Mouse (Mus musculus) adrenal gland, postnatal 4 days (tissue): ENCODE measurements around the gene Oxt. TPM values are rescaled to one million over a fixed set of nuclear protein-coding genes. Genes with fewer than 3 reads are reported as not detected.

Experiments used
- DNase-seq, 2 experiments: peaks; one replicate each; pipeline ENCODE4 v3.0.0; 2021 to 2022; ENCODE audit warnings: low spot score in 2 of 2, mixed read lengths in 2 of 2
- microRNA-seq: library from miRNA; unstranded; fragments of <30 nt; microRNA quantifications from one replicate; pipeline ENCODE4 v1.2.0, GENCODE M21; 2021
- total RNA-seq, 2 experiments: library from RNA; stranded (reverse); gene quantifications; 2 replicates each; pipeline ENCODE4 v1.2.3; 2021

Oxt gene
- total RNA-seq, 2 experiments from 2014 or later: not detected

DNA sequence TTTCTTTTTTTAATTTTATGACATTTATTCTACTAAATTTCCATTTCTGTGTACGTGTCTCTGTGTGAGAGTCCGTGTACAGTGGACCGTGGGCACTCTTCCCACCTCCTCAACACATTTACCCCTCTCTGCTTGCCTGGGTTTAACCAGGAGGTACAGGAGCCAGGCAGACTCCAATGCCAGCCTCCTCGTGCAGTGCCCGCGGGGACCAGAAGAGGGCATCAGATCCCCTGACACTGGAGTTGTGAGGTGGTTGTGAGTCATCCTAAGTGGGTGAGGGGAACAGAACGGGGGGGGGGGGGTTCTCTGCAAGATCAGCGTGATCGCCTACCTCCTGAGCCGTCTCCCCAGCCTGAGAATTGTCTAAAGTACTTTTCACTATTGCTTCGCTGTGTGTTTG, 2.2 kb downstream of the Oxt start:
- DNase-seq: peak; percentile 39 to 41

GRCm38 (mm10) chr2:130579791-130580190, 3.8 kb downstream of the Oxt start:
- no peak for DNase-seq

GRCm38 (mm10) chr2:130581201-130581600, 5.2 kb downstream of the Oxt start:
- no peak for DNase-seq

DNA sequence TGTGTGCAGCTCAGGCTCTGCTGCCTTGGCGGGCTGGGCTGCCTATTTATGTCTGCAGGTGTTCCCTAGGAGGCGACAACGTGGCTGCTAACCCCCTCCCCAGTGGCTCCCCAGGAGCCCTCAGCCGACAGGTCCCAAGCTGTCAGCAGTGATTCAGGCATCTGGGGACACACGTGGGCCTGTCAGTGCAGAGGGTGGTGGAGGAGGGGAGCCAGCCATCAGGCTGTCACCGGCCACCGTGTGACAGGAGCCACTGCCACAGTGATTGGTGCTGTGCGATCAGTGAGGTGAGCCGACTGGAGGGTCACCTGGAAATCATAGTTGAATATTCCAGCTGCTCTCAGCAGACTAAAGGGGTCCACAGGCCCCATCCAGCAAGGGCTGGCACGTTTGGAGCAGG, 6.6 kb downstream of the Oxt start, which contains the start of gene Avp:
TSS of gene Avp (minus strand) at position 3 of the 400 bp plus-strand sequence.
- no peak for DNase-seq

DNA sequence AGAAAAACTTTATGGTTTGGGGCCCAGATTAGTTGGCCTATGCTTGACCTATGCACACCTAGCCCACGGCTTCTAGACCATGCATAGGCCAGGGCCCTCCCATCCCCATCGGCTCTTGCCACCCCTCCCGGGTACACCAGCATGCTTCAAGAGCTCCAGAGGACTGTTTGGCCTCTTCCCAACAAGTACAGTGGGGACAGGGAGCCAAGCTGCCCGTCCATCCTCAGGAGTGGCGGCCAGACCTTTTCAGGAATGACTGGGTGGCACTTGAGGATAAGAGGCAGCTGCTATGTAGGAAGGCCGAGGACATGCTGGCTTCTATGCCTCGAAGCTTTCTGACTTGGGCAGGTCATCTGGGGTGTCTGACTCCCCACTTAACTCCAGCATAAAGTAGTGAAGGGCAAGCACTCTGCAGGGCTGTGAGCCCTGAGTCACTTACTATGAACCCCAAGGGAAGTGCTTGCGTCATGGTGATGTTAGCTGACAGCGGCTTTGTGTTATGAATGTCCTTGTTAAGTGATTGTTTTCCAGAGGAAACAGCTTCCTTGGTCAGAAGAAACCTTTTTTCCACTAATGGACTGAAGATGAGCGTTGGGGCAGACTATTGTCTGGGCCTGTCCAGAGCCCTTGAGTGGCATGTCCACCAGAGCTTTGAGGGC, 8.1 kb downstream of the Oxt start:
- no peak for DNase-seq

DNA sequence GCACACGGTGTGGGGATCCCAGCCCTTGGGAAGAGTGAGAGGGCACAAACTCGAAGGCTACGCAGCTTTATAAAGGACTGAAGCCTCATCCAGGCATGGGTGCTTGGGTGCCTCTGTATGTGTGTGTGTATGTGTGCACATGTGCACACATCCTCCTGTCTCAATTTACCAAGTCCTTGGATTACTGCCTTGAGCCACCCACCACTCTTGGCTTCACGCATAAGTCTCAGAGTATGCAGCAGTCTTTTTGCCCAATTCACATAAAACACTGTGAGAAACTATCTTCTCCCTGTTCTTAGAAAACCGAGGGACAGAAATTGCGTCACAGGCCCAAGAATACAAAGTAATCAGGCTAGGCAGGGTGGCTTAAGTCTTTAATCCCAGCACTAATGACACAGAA, 10.0 kb downstream of the Oxt start:
- no peak for DNase-seq

- no peak for DNase-seq
Observed at GRCm38 (mm10) chr2:130588373-130588772, 12.4 kb downstream of the Oxt start.

GRCm38 (mm10) chr2:130589157-130589556, 13.2 kb downstream of the Oxt start:
- DNase-seq: no peak

GRCm38 (mm10) chr2:130589761-130590160, 13.8 kb downstream of the Oxt start:
- DNase-seq: no peak

GRCm38 (mm10) chr2:130591016-130591415, 15.0 kb downstream of the Oxt start:
- no peak for DNase-seq

DNA sequence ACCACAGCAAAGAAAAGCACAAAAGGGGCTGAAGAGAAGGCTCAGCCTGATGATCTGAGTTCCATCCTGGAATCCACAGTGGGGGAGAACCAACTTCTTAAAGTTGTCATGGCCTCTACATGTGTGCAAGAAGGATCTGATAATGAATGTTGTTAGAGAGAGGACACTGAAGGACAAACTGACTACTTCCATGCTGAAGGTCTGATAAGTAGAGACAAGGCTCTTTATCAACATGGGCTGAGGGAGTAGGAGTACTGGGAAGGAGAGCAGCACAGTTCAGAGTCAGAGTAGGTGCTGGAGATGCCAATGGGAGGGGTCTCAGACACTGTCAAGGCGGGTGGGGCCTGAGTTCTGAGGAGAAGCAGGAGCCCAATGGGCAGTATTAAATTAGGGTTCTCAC, 19.6 kb downstream of the Oxt start:
- DNase-seq: no peak

DNA sequence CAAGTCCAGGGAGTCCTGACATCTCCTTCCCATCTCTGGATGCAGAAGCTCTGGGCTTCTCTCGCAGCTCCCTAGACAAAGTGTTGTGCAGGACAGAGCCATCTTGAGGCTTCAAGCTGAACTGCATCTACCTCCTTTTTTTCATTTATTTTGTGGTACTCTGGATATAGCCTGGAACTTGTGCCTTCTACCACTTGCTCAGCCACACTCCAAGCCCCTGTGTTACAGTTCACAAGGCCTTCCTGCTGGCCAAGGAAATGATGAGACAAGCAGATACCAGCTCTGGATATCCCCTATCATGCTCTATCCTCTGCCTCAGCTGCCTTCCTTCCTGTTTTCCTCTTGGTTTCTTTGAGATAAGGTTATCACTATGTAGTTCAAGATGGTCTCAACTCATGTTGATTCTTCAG, 21.6 kb downstream of the Oxt start:
- DNase-seq: no peak

DNA sequence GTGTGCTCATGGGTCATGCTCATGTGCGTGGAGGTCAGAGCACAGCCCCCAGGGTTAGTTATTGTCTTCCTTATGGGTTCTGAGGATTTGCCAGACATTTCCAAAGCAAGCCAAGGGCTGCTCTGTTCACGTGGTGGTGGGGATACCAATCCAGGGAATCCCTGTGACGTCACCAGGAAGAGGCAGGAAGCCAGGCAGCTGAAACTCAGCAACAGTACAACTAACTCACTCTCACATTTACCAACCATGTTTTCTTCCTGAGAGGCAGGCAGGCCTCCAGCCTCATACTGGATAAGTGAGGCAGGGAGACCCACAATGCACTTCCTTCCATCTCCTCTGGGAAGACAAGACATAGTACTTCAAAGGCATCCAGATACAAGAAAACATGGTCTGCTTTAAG, 22.4 kb downstream of the Oxt start:
- DNase-seq: no peak

DNA sequence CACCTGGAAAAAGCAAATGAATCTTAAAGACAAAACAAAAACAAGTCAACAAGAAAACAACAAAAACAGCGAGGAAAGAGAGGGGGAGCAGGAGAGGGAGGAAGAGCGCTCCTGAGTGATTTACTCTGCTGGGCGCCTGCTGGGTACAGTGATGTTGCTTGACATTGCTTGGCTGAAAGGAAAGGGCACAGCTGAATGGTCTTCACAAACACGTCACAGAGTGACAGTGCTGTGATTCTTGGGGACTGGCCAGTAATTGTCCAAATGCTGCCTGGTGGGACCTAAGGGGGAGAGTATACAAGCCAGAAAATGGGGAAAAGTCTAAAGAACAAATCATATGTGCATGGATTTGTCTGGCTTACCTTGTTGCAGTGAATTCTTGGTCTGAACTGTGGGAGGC, 26.2 kb downstream of the Oxt start:
- DNase-seq: no peak

- DNase-seq: no peak
Observed at GRCm38 (mm10) chr2:130613091-130613490, 37.1 kb downstream of the Oxt start.

GRCm38 (mm10) chr2:130618972-130619371, 43.0 kb downstream of the Oxt start:
- DNase-seq: no peak

Small RNAs within 50 kb of the gene (microRNA-seq; reads per million reads assigned to microRNA genes)
- gene Gm23876: not detected

Other genes with a start within 250 kb of the Oxt start
- 10 to 100 TPM; 18.1 to 22.0 TPM for gene Cpxm1, start 178.6 kb upstream of the Oxt start, total RNA-seq
- gene Gm28372, start 170.9 kb upstream of the Oxt start, total RNA-seq: not detected
- not detected for gene 1700020A23Rik, start 170.9 kb upstream of the Oxt start, total RNA-seq
- not detected for gene Tmem239, start 169.7 kb upstream of the Oxt start, total RNA-seq
- 10 to 100 TPM; 93.9 to 96.3 TPM for gene Vps16, start 151.8 kb upstream of the Oxt start, total RNA-seq
- 10 to 100 TPM; 15.7 to 16.8 TPM for gene Pced1a, start 151.5 kb upstream of the Oxt start, total RNA-seq
- gene Ptpra, start 125.9 kb upstream of the Oxt start, total RNA-seq: 100 to 1,000 TPM; 128 to 133 TPM
- 10 to 100 TPM; 72.2 to 73.0 TPM for gene Mrps26, start 12.4 kb upstream of the Oxt start, total RNA-seq
- gene Avp, start 6.4 kb downstream of the Oxt start, total RNA-seq: not detected
- gene Fastkd5, start 53.9 kb downstream of the Oxt start, total RNA-seq: 10 to 100 TPM in 1 of 2 experiments, 1 to 10 TPM in 1; 9.6 to 10.3 TPM
- gene Ubox5, start 53.9 kb downstream of the Oxt start, total RNA-seq: 10 to 100 TPM in 1 of 2 experiments, 1 to 10 TPM in 1; 9.1 to 10.3 TPM
- gene Lzts3, start 66.6 kb downstream of the Oxt start, total RNA-seq: 10 to 100 TPM; 13.5 to 22.5 TPM
- gene Ddrgk1, start 88.5 kb downstream of the Oxt start, total RNA-seq: 100 to 1,000 TPM; 140 to 154 TPM
- gene Itpa, start 91.4 kb downstream of the Oxt start, total RNA-seq: 10 to 100 TPM; 34.1 to 40.9 TPM
- 1 to 10 TPM; 2.3 to 3.6 TPM for gene Slc4a11, start 121.3 kb downstream of the Oxt start, total RNA-seq